Mouse (Mus musculus) monocyte, adult 5-6 weeks (primary cell): ENCODE results near the gene Rnf150. TPM values are rescaled to one million over a fixed set of nuclear protein-coding genes. Genes with fewer than 3 reads are reported as not detected.

ENCODE experiments used
- ATAC-seq: fragments of 153-309, 156-312 bp; replicated peaks from 2 replicates; pipeline ENCODE4 v1.8.0; 2017; ENCODE audit warnings: mild to moderate bottlenecking; ENCODE audit not compliant: low TSS enrichment, insufficient number of reproducible peaks, severe bottlenecking, poor library complexity, low FRiP score
- total RNA-seq: library from RNA; stranded (forward); fragments of 200-1000, 200-491, 200-594 nt; gene quantifications from 3 replicates; pipeline ENCODE4 v1.2.3, GENCODE M21; 2017

Gene Rnf150
- total RNA-seq, 1 experiment from 2014 or later = 0.95 TPM

- no peak for ATAC-seq
Measured at GRCm38 (mm10) chr8:82982873-82983272, 119.7 kb downstream of the Rnf150 start.

GRCm38 (mm10) chr8:82983301-82983700, 120.1 kb downstream of the Rnf150 start:
- ATAC-seq = no peak

GRCm38 (mm10) chr8:82992093-82992492, 128.9 kb downstream of the Rnf150 start:
- ATAC-seq = peak; percentile 51

GRCm38 (mm10) chr8:82995727-82996438, 132.7 kb downstream of the Rnf150 start:
- ATAC-seq = no peak

- ATAC-seq = peak; percentile 72; the same call in 1 of the 2 replicates
Measured at GRCm38 (mm10) chr8:82996843-82997242, 133.7 kb downstream of the Rnf150 start.

GRCm38 (mm10) chr8:82998778-82999177, 135.6 kb downstream of the Rnf150 start:
- no peak for ATAC-seq

GRCm38 (mm10) chr8:83003187-83003586, 140.0 kb downstream of the Rnf150 start:
- no peak for ATAC-seq

GRCm38 (mm10) chr8:83009481-83009880, 146.3 kb downstream of the Rnf150 start:
- ATAC-seq = no peak

GRCm38 (mm10) chr8:83011286-83011685, 148.1 kb downstream of the Rnf150 start:
- ATAC-seq = no peak

- ATAC-seq = no peak
Measured at GRCm38 (mm10) chr8:83011758-83012157, 148.6 kb downstream of the Rnf150 start.

GRCm38 (mm10) chr8:83028211-83028610, 165.1 kb downstream of the Rnf150 start:
- ATAC-seq = no peak

- no peak for ATAC-seq
Measured at GRCm38 (mm10) chr8:83032800-83033199, 169.6 kb downstream of the Rnf150 start.

GRCm38 (mm10) chr8:83035141-83035540, 172.0 kb downstream of the Rnf150 start:
- ATAC-seq = no peak

- ATAC-seq = no peak
Measured at GRCm38 (mm10) chr8:83036521-83037166, 173.5 kb downstream of the Rnf150 start.

- ATAC-seq = no peak
Measured at GRCm38 (mm10) chr8:83037321-83037720, 174.2 kb downstream of the Rnf150 start.

GRCm38 (mm10) chr8:83038575-83038974, 175.4 kb downstream of the Rnf150 start:
- no peak for ATAC-seq

- no peak for ATAC-seq
Measured at GRCm38 (mm10) chr8:83041440-83041839, 178.3 kb downstream of the Rnf150 start.

- no peak for ATAC-seq
Measured at GRCm38 (mm10) chr8:83046912-83047311, 183.8 kb downstream of the Rnf150 start.

- ATAC-seq = no peak
Measured at GRCm38 (mm10) chr8:83048527-83048926, 185.4 kb downstream of the Rnf150 start.

- ATAC-seq = no peak
Measured at GRCm38 (mm10) chr8:83049171-83049601, 186.0 kb downstream of the Rnf150 start.
